Mouse (Mus musculus) CH12.LX (cell line): Measurements from ENCODE around the gene Spata13.

ENCODE experiments used
- BHLHE40 ChIP-seq: IDR thresholded peaks from 2 replicates; pipeline ENCODE4 v1.6.1; 2011; ENCODE audit warnings: mild to moderate bottlenecking, low read depth, low read length, improper control_type of control experiment
- CHD2 ChIP-seq: IDR thresholded peaks from 2 replicates; pipeline ENCODE4 v1.6.1; 2011; ENCODE audit warnings: low read length, improper control_type of control experiment
- CTCF ChIP-seq, 2 experiments: IDR thresholded peaks in 1 of 2; conservative IDR thresholded peaks in 1 of 2; 2 replicates each; pipeline ENCODE4 v1.5.1; 2011 to 2012; ENCODE audit warnings: low read depth in 2 of 2, low read length in 2 of 2, improper control_type of control experiment in 1 of 2, inconsistent platforms in 1 of 2, mild to moderate bottlenecking in 1 of 2, moderate library complexity in 1 of 2
- E2F4 ChIP-seq: IDR thresholded peaks from 2 replicates; pipeline ENCODE4 v1.6.1; 2011; ENCODE audit warnings: low read depth, low read length, improper control_type of control experiment; ENCODE audit not compliant: insufficient replicate concordance
- PAX5 ChIP-seq: IDR thresholded peaks from 2 replicates; pipeline ENCODE4 v1.6.1; 2012; ENCODE audit warnings: low read length, inconsistent platforms, mixed read lengths
- POLR2A ChIP-seq: IDR thresholded peaks from 2 replicates; pipeline ENCODE4 v1.6.1; 2011; ENCODE audit warnings: low read depth, mild to moderate bottlenecking, improper control_type of control experiment, low read length
- POLR2AphosphoS2 ChIP-seq: IDR thresholded peaks from 2 replicates; pipeline ENCODE4 v1.6.1; 2011; ENCODE audit warnings: low read depth, low read length, improper control_type of control experiment

GRCm38 (mm10) chr14:60751581-60751980 lies 117.8 kb downstream of the Spata13 start:
- TF ChIP-seq CHD2 (no peak), CTCF (conservative IDR thresholded peaks at IDR 0.05 in 1 of 2, IDR thresholded peaks at IDR 0.05 in 1 of 2; ENCODE audit: low read depth in 2 of 2, low read length in 2 of 2) (no peak), PAX5 (no peak), POLR2AphosphoS2 (no peak), BHLHE40 (no peak), POLR2A (no peak), E2F4 (no peak)
